Mouse (Mus musculus) liver, adult 2 months (tissue): ENCODE results near the gene Klhl12. TPM values are rescaled to one million over a fixed set of nuclear protein-coding genes. Genes with fewer than 3 reads are reported as not detected.

ENCODE experiments used
- DNase-seq: peaks from one replicate; pipeline ENCODE4 v3.0.0-alpha.2; 2011; ENCODE audit warnings: low read depth, low spot score; ENCODE audit errors: extremely low read depth
- H3K27ac ChIP-seq: fragments of 200-500 bp; replicated peaks from 2 replicates; pipeline ENCODE4 v1.5.1; 2012; ENCODE audit warnings: low read depth, mild to moderate bottlenecking, control low read depth, inconsistent platforms, low read length; ENCODE audit not compliant: insufficient read depth
- H3K27me3 ChIP-seq: fragments of 200-500 bp; 2 replicates; pipeline ENCODE4 v1.6.1; 2012; ENCODE audit warnings: mild to moderate bottlenecking, moderate library complexity, low read length, inconsistent platforms; ENCODE audit not compliant: control insufficient read depth, insufficient read depth
- H3K36me3 ChIP-seq: fragments of 200-500 bp; 2 replicates; pipeline ENCODE4 v1.6.1; 2012; ENCODE audit warnings: low read length, inconsistent platforms; ENCODE audit not compliant: control insufficient read depth, insufficient read depth
- H3K4me1 ChIP-seq: fragments of 200-500 bp; 2 replicates; pipeline ENCODE4 v1.6.1; 2011; ENCODE audit warnings: low read length; ENCODE audit not compliant: control insufficient read depth, insufficient read depth
- H3K4me3 ChIP-seq: fragments of 200-500 bp; 2 replicates; pipeline ENCODE4 v1.5.1; 2011; ENCODE audit warnings: low read depth, mild to moderate bottlenecking, control low read depth, low read length, moderate library complexity; ENCODE audit not compliant: insufficient read depth
- H3K79me2 ChIP-seq: fragments of 200-500 bp; 2 replicates; pipeline ENCODE4 v1.6.1; 2012; ENCODE audit warnings: inconsistent platforms, mild to moderate bottlenecking, low read length, moderate library complexity; ENCODE audit not compliant: control insufficient read depth, insufficient read depth
- H3K9ac ChIP-seq: fragments of 200-500 bp; 2 replicates; pipeline ENCODE4 v1.6.1; 2012; ENCODE audit warnings: low read depth, mild to moderate bottlenecking, control low read depth, inconsistent platforms, low read length
- CTCF ChIP-seq: fragments of 200-500 bp; IDR thresholded peaks from 2 replicates; pipeline ENCODE4 v1.5.1; 2011; ENCODE audit warnings: low read depth, low read length, control low read depth
- POLR2A ChIP-seq: fragments of 200-500 bp; IDR thresholded peaks from 2 replicates; pipeline ENCODE4 v1.6.1; 2011; ENCODE audit warnings: low read length, control low read depth; ENCODE audit not compliant: insufficient read depth; ENCODE audit errors: extremely low read depth
- WGBS: fragments of 180-500 bp; shearing (Covaris S2); methylation state at CpG from one replicate; pipeline ENCODE4 v1.1.7; 2018; 5-methylcytosine and 5-hydroxymethylcytosine counted together
- polyA plus RNA-seq: library from polyadenylated mRNA; depleted of rRNA; stranded (reverse); fragments of >200 nt; gene quantifications from 2 replicates; pipeline ENCODE4 v1.2.3, GENCODE M21; 2012
- total RNA-seq: library from RNA; depleted of rRNA; stranded (reverse); fragments of >200 nt; gene quantifications from 2 replicates; pipeline ENCODE4 v1.2.3, GENCODE M21; 2014

Klhl12 gene
- total and polyA plus RNA-seq, 2 experiments: 5.1 to 8.8 TPM

- H3K27me3 ChIP-seq: no peaks in the 10 kb centered on the region
- no peak for TF ChIP-seq POLR2A
- TF ChIP-seq CTCF: no peak
- no peak overlapping the region for H3K4me3 ChIP-seq
- peaks cover 11% of the 10 kb centered on the region for H3K4me1 ChIP-seq
- peak; percentile 92 for DNase-seq
- no peaks in the 10 kb centered on the region for H3K36me3 ChIP-seq
- WGBS: 31% methylated on average over 8 of the region's 8 CpGs
- H3K79me2 ChIP-seq: no peaks in the 10 kb centered on the region
- no peak overlapping the region for H3K9ac ChIP-seq
- H3K27ac ChIP-seq: peak overlapping the region; percentile 52
These were observed 64.8 kb downstream of the Klhl12 start for GRCm38 (mm10) chr1:134520001-134520721.

GRCm38 (mm10) chr1:134521163-134521562 lies 65.8 kb downstream of the Klhl12 start:
- Histone ChIP-seq H3K4me3 (no peak overlapping the region), H3K9ac (no peak overlapping the region), H3K27ac (no peak overlapping the region), H3K4me1 (peaks cover 11% of the 10 kb centered on the region), H3K27me3 (no peaks in the 10 kb centered on the region), H3K79me2 (no peaks in the 10 kb centered on the region), H3K36me3 (no peaks in the 10 kb centered on the region)
- 89% methylated on average over 7 of the region's 7 CpGs for WGBS
- no peak for TF ChIP-seq POLR2A
- TF ChIP-seq CTCF: no peak
- DNase-seq: no peak

DNA sequence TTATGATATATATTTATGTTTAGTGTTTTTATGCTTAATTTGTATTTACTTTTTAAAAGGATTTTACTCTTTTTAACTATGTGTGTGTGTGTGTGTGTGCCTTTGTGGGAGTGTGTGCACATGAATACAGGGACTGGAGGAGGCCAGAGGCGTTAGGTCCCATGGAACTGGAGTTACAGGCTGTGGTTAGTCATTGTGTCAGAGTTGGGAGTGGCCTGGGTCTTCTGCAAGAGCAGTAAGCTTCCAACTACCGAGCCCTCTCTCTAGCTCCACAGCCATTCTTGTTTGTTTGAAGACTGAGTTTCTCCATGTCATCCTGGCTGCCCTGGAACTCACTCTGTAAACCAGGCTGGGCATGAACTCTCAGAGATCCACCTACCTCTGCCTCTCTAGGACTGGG lies 67.0 kb downstream of the Klhl12 start:
- H3K79me2 ChIP-seq: no peaks in the 10 kb centered on the region
- no peaks in the 10 kb centered on the region for H3K36me3 ChIP-seq
- no peaks in the 10 kb centered on the region for H3K27me3 ChIP-seq
- H3K4me3 ChIP-seq: no peak overlapping the region
- H3K9ac ChIP-seq: no peak overlapping the region
- peaks cover 11% of the 10 kb centered on the region for H3K4me1 ChIP-seq
- DNase-seq: peak; percentile 31
- H3K27ac ChIP-seq: no peak overlapping the region
- 30% methylated on average over 2 of the region's 2 CpGs for WGBS
- TF ChIP-seq CTCF (no peak), POLR2A (no peak)

- WGBS: 78% methylated on average over 5 of the region's 5 CpGs
- Histone ChIP-seq H3K36me3 (no peaks in the 10 kb centered on the region), H3K27ac (no peak overlapping the region), H3K9ac (no peak overlapping the region), H3K27me3 (no peaks in the 10 kb centered on the region), H3K4me3 (no peak overlapping the region), H3K4me1 (peaks cover 7% of the 10 kb centered on the region; the same call in 1 of the 2 replicates), H3K79me2 (no peaks in the 10 kb centered on the region)
- peak; percentile 28 for DNase-seq
- TF ChIP-seq CTCF: peak; percentile 25; the same call in 1 of the 2 replicates
- no peak for TF ChIP-seq POLR2A
These were observed 69.1 kb downstream of the Klhl12 start for GRCm38 (mm10) chr1:134524424-134524823.

- peaks cover 5% of the 10 kb centered on the region; the same call in 1 of the 2 replicates for H3K4me1 ChIP-seq
These were observed 69.7 kb downstream of the Klhl12 start for GRCm38 (mm10) chr1:134525015-134525414.

DNA sequence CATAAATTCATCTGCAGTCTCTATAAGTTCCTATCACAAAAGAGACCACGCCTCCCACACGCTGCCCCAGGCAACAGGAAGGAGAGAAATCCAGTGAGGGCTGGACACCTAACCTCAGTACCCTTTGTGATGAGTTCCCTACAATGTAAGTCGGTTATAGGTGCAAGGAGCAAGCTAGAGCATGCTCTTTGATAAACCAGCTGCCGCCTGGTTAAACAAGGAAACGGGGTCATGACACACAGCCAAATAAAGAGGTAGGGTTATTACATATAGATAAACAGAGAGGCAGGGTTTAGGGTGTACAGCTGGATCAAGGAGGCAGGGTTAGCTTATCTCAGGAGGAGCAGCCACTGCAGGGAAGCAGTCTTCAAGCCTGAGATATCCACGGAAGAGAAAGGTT lies 71.4 kb downstream of the Klhl12 start:
- no peak overlapping the region for H3K27ac ChIP-seq
- H3K4me3 ChIP-seq: no peak overlapping the region
- H3K27me3 ChIP-seq: no peaks in the 10 kb centered on the region
- no peaks in the 10 kb centered on the region for H3K4me1 ChIP-seq
- H3K36me3 ChIP-seq: no peaks in the 10 kb centered on the region
- WGBS: 68% methylated on average over 6 of the region's 6 CpGs
- TF ChIP-seq POLR2A (no peak), CTCF (no peak)
- no peak for DNase-seq
- no peaks in the 10 kb centered on the region for H3K79me2 ChIP-seq
- H3K9ac ChIP-seq: no peak overlapping the region

More at GRCm38 (mm10) chr1:134525015-134525414, 69.7 kb downstream of the Klhl12 start:
- Histone ChIP-seq H3K79me2 (no peaks in the 10 kb centered on the region), H3K9ac (no peak overlapping the region), H3K36me3 (no peaks in the 10 kb centered on the region), H3K4me3 (no peak overlapping the region), H3K27me3 (no peaks in the 10 kb centered on the region), H3K27ac (no peak overlapping the region)
- 96% methylated on average over 1 of the region's 1 CpGs for WGBS
- no peak for DNase-seq
- TF ChIP-seq POLR2A (no peak), CTCF (no peak)
